Mouse (Mus musculus) C2C12 (cell line): ENCODE measurements around the gene Cobl.

Experiments
- CEBPB ChIP-seq: IDR thresholded peaks from one replicate; pipeline ENCODE4 v1.6.1; 2011; ENCODE audit warnings: low read depth, mild to moderate bottlenecking, control low read depth, moderate library complexity
- CTCF ChIP-seq: IDR thresholded peaks from one replicate; pipeline ENCODE4 v1.5.1; 2011; ENCODE audit not compliant: control insufficient read depth, insufficient read depth, insufficient read length
- FOSL1 ChIP-seq: IDR thresholded peaks from one replicate; pipeline ENCODE4 v1.8.0; 2011; ENCODE audit warnings: mild to moderate bottlenecking, low read length; ENCODE audit not compliant: poor library complexity, insufficient read depth, severe bottlenecking

DNA sequence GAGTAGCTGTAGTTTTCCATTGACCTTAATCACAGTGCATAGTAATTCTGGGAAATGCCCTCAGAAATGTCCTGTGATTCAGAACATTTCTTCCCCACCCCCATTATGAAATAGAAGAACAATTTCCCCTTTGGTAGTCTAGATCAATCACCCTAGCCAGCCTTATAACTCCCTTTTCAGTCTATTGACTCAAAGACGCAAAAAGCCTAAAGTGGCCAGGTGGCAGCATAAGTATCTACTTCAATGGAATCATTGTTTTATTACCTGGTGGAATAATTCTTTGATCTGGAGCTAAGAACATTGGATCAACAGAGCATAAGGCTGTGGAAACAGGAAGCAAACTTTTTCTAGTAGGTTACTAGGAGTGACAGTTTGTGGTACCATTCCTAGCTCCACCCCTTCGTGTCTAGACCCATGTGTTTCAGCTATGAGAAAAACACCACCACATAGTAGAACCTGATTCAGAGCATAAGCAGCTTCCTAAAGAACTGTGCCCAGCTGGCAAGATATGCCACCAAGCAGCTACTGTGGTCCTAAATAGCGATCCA is 15.2 kb upstream of the Cobl start:
- TF ChIP-seq CTCF (no peak), CEBPB (no peak), FOSL1 (no peak)
